ENCODE assay signal across 25 mouse cellular contexts in genomic region chr11:61669492-61670490, GRCm38 (mm10). TPM values are rescaled to one million over a fixed set of nuclear protein-coding genes. Genes with fewer than 3 reads are reported as not detected.
DNase-seq lines count a peak whose midpoint lies in the region; ATAC-seq and TF ChIP-seq lines count a peak whose summit lies in the region.
"Had no signal": no experiment of that assay in that cellular context is flagged by ENCODE, and none has a peak within 500 bp of the region (broad histone marks: within the 10 kb centered on the region; RNA-seq: fewer than 3 reads in every experiment).

No protein-coding gene starts in this region.

- H3K4me3 ChIP-seq in lung, adult 2 months (replicated peaks; ENCODE audit: extremely low read depth, low read depth, low read length), result peak overlapping the region; percentile 27
- H3K4me3 ChIP-seq in thymus, adult 2 months (ENCODE audit: control insufficient read depth, insufficient read depth, low read length), result no peak overlapping the region
- no peak overlapping the region for H3K4me3 ChIP-seq in cerebellum, adult 2 months (replicated peaks; ENCODE audit: insufficient read depth, low read depth, low read length)
- H3K4me3 ChIP-seq: forebrain, embryonic 10.5 days; hindbrain, embryonic 12.5 days; left cerebral cortex, adult 2 months; midbrain, embryonic 12.5 days; neural tube, embryonic 15.5 days had no signal

- H3K36me3 ChIP-seq in thymus, adult 2 months (ENCODE audit: control insufficient read depth, insufficient read depth, low read length), result peaks cover 30% of the 10 kb centered on the region
- H3K36me3 ChIP-seq: forebrain, embryonic 10.5 days; hindbrain, embryonic 12.5 days; midbrain, embryonic 12.5 days; neural tube, embryonic 15.5 days had no signal

- H3K4me1 ChIP-seq in lung, adult 2 months (ENCODE audit: control insufficient read depth, insufficient read depth, low read length), result no peaks in the 10 kb centered on the region
- H3K4me1 ChIP-seq in thymus, adult 2 months (replicated peaks; ENCODE audit: control insufficient read depth, insufficient read depth, low read length), result peaks cover 24% of the 10 kb centered on the region
- H3K4me1 ChIP-seq in cerebellum, adult 2 months (ENCODE audit: control insufficient read depth, insufficient read depth, low read length), result no peaks in the 10 kb centered on the region

- peak overlapping the region; percentile 67 for H3K27ac ChIP-seq in thymus, adult 2 months (ENCODE audit: control insufficient read depth, insufficient read depth, low read length)
- no peak overlapping the region for H3K27ac ChIP-seq in cerebellum, adult 2 months (ENCODE audit: insufficient read depth, low read length)
- H3K27ac ChIP-seq: forebrain, embryonic 10.5 days; hindbrain, embryonic 12.5 days; left cerebral cortex, adult 2 months; macrophage; midbrain, embryonic 12.5 days; neural tube, embryonic 15.5 days; stomach, postnatal 0 days had no signal

- no peak for DNase-seq in lung, adult 2 months
- DNase-seq in lung, postnatal 10 days, result no peak
- DNase-seq in thymus, adult 2 months, result peak; percentile 50
- no peak for DNase-seq in cerebellum, adult 2 months
- DNase-seq in cerebellum, adult 11-12 months, result no peak
- DNase-seq in natural killer cell, adult 2 months (ENCODE audit: low spot score in 2 of 2), result no peak
- DNase-seq: adrenal gland, postnatal 10 days; cerebellum, postnatal 36 days; forebrain, postnatal 0 days; gastrocnemius, postnatal 36 days; kidney, adult 9 months; kidney, postnatal 36 days; layer of hippocampus, adult 9-11 months; right cerebral cortex, postnatal 25 days had no signal

- no peak for TF ChIP-seq CTCF in lung, adult 2 months (IDR thresholded peaks at IDR 0.05; ENCODE audit: insufficient read depth, low read length)
- no peak for TF ChIP-seq CTCF in thymus, adult 2 months (IDR thresholded peaks at IDR 0.05; ENCODE audit: borderline replicate concordance, control insufficient read depth, extremely low read depth, insufficient read depth, low read length, poor library complexity)
- TF ChIP-seq CTCF in cerebellum, adult 2 months (IDR thresholded peaks at IDR 0.05; ENCODE audit: borderline replicate concordance, insufficient read depth, low read depth, low read length), result no peak

- H3K27me3 ChIP-seq in thymus, adult 2 months (ENCODE audit: control insufficient read depth, insufficient read depth, low read length), result no peaks in the 10 kb centered on the region
- no peaks in the 10 kb centered on the region for H3K27me3 ChIP-seq in cerebellum, adult 2 months (ENCODE audit: control insufficient read depth, insufficient read depth, low read length)
- H3K27me3 ChIP-seq: neural tube, embryonic 15.5 days had no signal

- 0 out of 4 replicates have a peak, but pooled peaks have one; percentile 13 for ATAC-seq in hematopoietic stem cell, adult 5-6 weeks (replicated peaks in 1 of 2; ENCODE audit: insufficient read depth in 1 of 2, low FRiP score in 2 of 2, low TSS enrichment in 1 of 2, low read depth in 1 of 2, poor library complexity in 2 of 2, severe bottlenecking in 2 of 2)
- ATAC-seq: forebrain, postnatal 0 days had no signal

- no peak for TF ChIP-seq POLR2A in lung, adult 2 months (IDR thresholded peaks at IDR 0.05; ENCODE audit: borderline replicate concordance, extremely low read depth, low read depth, low read length)
- TF ChIP-seq POLR2A in thymus, adult 2 months (IDR thresholded peaks at IDR 0.05; ENCODE audit: control insufficient read depth, extremely low read depth, insufficient read depth, low read length, poor library complexity), result no peak
- no peak for TF ChIP-seq POLR2A in cerebellum, adult 2 months (IDR thresholded peaks at IDR 0.05; ENCODE audit: borderline replicate concordance, insufficient read depth, low read length)

- 59% methylated on average over 14 of the region's 14 CpGs for WGBS in lung, adult 2 months
- 45% methylated on average over 14 of the region's 14 CpGs for WGBS in thymus, adult 2 months
- WGBS in cerebellum, adult 2 months, result 91% methylated on average over 14 of the region's 14 CpGs

RNA-seq across cellular contexts. Expression of gene Fam83g, which starts 14.1 kb away (rescaled TPM):
- polyA plus RNA-seq in lung, adult 2 months (2012; rRNA removed), result 2.7 and 7.5 TPM in 2 replicates
- total RNA-seq in hematopoietic stem cell, adult 5-6 weeks (2017), result 0.30 TPM in 1 of 2 replicates, not detected in the other
- 8.9 and 9.5 TPM in 2 replicates for polyA plus RNA-seq in thymus, adult 2 months (2012; rRNA removed)
- polyA plus RNA-seq in cerebellum, adult 2 months (2012; rRNA removed), result 0.08 and 0.11 TPM in 2 replicates
- polyA plus RNA-seq: macrophage had no signal

RNA-seq across cellular contexts. Expression of gene Grap, which starts 16.7 kb away (rescaled TPM):
- 77.0 and 86.0 TPM in 2 replicates for polyA plus RNA-seq in lung, adult 2 months (2012; rRNA removed)
- total RNA-seq in hematopoietic stem cell, adult 5-6 weeks (2017), result 0.10 and 1.2 TPM in 2 replicates
- polyA plus RNA-seq in thymus, adult 2 months (2012; rRNA removed), result 119 and 124 TPM in 2 replicates
- polyA plus RNA-seq in cerebellum, adult 2 months (2012; rRNA removed), result 4.9 and 5.4 TPM in 2 replicates

RNA-seq across cellular contexts. Expression of gene Slc5a10, which starts 50.8 kb away (rescaled TPM):
- polyA plus RNA-seq in lung, adult 2 months (2012; rRNA removed), result 0.06 TPM in 1 of 2 replicates, not detected in the other
- not detected in 2 replicates for total RNA-seq in hematopoietic stem cell, adult 5-6 weeks (2017)
- polyA plus RNA-seq in thymus, adult 2 months (2012; rRNA removed), result 0.27 and 0.36 TPM in 2 replicates
- 0.05 and 0.07 TPM in 2 replicates for polyA plus RNA-seq in cerebellum, adult 2 months (2012; rRNA removed)
- total RNA-seq: gastrocnemius, postnatal 36 days; heart, adult 8-10 months; left cerebral cortex, adult 2 months had no signal
- polyA plus RNA-seq: hindbrain, embryonic 12.5 days; intestine, embryonic 14.5 days; liver, embryonic 11.5 days; macrophage; midbrain, embryonic 12.5 days; neural tube, embryonic 15.5 days; stomach, postnatal 0 days had no signal

Comparison
In these comparisons a context has a peak if more than half of its experiments do, and no peak if none do; other contexts are left out.
1. RNA of gene Grap, which starts 16.7 kb away (polyA plus RNA-seq): 119 to 124 TPM in thymus, adult 2 months and 77.0 to 86.0 TPM in lung, adult 2 months; 4.9 to 5.4 TPM in cerebellum, adult 2 months; every median in the first group is over 10 times any median in the second.